Mouse (Mus musculus): ENCODE results near the gene Rpp21. TPM values are rescaled to one million over a fixed set of nuclear protein-coding genes. Genes with fewer than 3 reads are reported as not detected.

The Rpp21 gene
- polyA plus RNA-seq, 1 experiment from 2014 or later, result 82.2 TPM

DNA sequence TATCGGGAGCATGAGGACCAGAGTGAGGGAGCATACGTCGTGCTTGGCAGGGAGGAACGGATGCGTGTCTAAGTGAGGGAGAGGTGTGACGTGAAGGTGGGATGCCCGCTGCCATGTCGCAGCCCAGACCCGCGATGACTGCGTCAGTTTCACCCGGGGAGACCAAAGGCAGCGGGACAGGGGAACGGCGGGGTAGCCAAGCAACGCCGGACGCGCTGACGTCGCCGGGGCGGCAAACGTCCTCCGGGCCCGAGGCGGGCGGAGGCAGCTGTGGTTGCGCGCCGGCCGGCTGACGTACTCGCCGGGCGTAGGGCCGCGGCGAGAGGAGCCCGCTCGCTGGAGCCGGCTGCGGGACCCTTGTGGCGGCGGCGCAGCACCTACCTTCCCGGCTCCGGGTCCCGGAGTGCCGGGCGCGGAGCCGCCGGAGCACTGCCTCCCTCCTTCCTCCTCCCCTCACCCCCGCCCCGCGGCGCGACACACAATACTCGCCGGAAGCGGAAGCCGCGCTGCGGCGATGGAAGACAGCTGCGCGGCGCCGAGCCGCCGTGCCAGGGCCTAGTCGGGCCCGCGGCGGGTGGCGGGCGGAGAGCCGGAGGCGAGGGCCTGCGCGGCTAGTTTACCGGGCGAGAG lies 13.2 kb upstream of the Rpp21 start:
- Histone ChIP-seq H3K9me3 (ENCODE audit: control insufficient read depth, low read length) (no peaks in the 10 kb centered on the region), H3K27ac (ENCODE audit: low read depth, low read length) (peak overlapping the region; percentile 81), H3K4me1 (replicated peaks; ENCODE audit: control insufficient read depth, insufficient read depth, low read length) (peaks cover 7% of the 10 kb centered on the region; the same call in 1 of the 2 replicates), H3K27me3 (ENCODE audit: control insufficient read depth, insufficient read depth, low read length) (no peaks in the 10 kb centered on the region), H3K9ac (ENCODE audit: low read length) (peak overlapping the region; percentile 94), H3K4me2 (ENCODE audit: low read depth, low read length, severe bottlenecking) (peak overlapping the region; percentile 78), H3K36me3 (ENCODE audit: control insufficient read depth, insufficient read depth, low read length) (peaks cover 7% of the 10 kb centered on the region; the same call in 1 of the 2 replicates), H3K4me3 (ENCODE audit: low read depth, low read length) (peak overlapping the region; percentile 88)
- under 1% methylated on average over 70 of the region's 84 CpGs for WGBS
- ATAC-seq (replicated peaks; ENCODE audit: low FRiP score) (peak; percentile 92), DNase-seq (ENCODE audit: low spot score) (peak; percentile 92)

DNA sequence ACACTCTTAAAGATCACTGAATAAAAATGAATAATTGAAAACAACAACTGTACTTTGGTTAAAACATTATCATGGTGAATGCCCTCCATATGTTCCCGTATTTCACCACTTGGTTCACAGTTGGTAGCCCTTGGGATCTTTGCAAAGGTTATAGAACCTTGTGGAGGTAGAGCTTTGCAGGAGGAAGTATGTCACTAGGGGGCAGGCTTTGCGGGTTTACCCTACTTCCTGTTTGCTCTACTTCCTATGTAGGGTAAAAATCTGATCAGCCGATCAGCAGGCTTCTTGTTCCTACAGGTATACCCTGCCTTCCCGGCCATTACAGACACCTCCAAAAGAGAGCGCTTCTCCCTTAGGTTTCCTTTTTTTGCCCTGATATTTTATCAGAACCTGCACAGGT lies 8.0 kb upstream of the Rpp21 start:
- no peak overlapping the region for H3K4me3 ChIP-seq (ENCODE audit: low read depth, low read length)
- DNase-seq (ENCODE audit: low spot score) (no peak), ATAC-seq (replicated peaks; ENCODE audit: low FRiP score) (no peak)
- no peaks in the 10 kb centered on the region for H3K9me3 ChIP-seq (ENCODE audit: control insufficient read depth, low read length)
- H3K4me2 ChIP-seq (ENCODE audit: low read depth, low read length, severe bottlenecking), result no peak overlapping the region
- H3K4me1 ChIP-seq (replicated peaks; ENCODE audit: control insufficient read depth, insufficient read depth, low read length), result no peaks in the 10 kb centered on the region
- H3K27me3 ChIP-seq (ENCODE audit: control insufficient read depth, insufficient read depth, low read length), result no peaks in the 10 kb centered on the region
- H3K36me3 ChIP-seq (ENCODE audit: control insufficient read depth, insufficient read depth, low read length), result peaks cover 17% of the 10 kb centered on the region; the same call in 1 of the 2 replicates
- H3K9ac ChIP-seq (ENCODE audit: low read length), result no peak overlapping the region
- H3K27ac ChIP-seq (ENCODE audit: low read depth, low read length), result no peak overlapping the region
- WGBS, result 83% methylated on average over 5 of the region's 5 CpGs

DNA sequence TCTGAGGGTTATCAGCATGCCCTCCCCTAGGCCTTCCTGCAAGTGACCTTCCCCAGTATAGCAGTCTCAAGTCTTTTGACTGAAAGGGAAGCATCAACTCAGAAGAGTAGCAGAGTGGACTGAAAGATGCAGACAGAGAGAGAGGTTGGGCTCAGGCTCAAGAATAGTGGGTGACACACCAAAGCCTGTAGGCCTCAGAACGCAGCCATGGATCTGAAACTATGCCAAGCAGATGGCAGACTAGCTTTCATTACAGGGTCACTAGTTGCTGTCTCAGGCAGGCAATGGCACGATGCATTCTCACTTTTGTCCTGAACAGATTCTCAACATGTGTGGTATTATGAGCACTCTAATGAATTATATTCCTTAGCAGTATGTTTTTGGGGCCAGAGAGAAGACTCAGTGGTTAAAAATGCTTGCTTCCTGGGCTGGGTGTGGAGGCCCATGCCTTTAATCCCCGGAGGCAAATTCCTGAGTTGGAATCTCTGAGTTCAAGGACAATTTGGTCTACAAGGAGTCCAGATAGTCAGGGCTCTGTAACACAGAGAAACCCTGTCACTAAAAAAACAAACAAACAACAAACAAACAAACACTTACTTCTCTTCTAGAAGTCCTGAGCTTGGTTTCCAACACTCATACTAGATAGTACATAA lies 6.5 kb upstream of the Rpp21 start:
- Histone ChIP-seq H3K36me3 (ENCODE audit: control insufficient read depth, insufficient read depth, low read length) (peaks cover 21% of the 10 kb centered on the region; the same call in 1 of the 2 replicates), H3K9me3 (ENCODE audit: control insufficient read depth, low read length) (no peaks in the 10 kb centered on the region), H3K4me3 (ENCODE audit: low read depth, low read length) (no peak overlapping the region), H3K4me2 (ENCODE audit: low read depth, low read length, severe bottlenecking) (no peak overlapping the region), H3K4me1 (replicated peaks; ENCODE audit: control insufficient read depth, insufficient read depth, low read length) (no peaks in the 10 kb centered on the region), H3K27me3 (ENCODE audit: control insufficient read depth, insufficient read depth, low read length) (no peaks in the 10 kb centered on the region), H3K27ac (ENCODE audit: low read depth, low read length) (no peak overlapping the region), H3K9ac (ENCODE audit: low read length) (no peak overlapping the region)
- DNase-seq (ENCODE audit: low spot score) (no peak), ATAC-seq (replicated peaks; ENCODE audit: low FRiP score) (no peak)
- WGBS, result 90% methylated on average over 3 of the region's 3 CpGs

DNA sequence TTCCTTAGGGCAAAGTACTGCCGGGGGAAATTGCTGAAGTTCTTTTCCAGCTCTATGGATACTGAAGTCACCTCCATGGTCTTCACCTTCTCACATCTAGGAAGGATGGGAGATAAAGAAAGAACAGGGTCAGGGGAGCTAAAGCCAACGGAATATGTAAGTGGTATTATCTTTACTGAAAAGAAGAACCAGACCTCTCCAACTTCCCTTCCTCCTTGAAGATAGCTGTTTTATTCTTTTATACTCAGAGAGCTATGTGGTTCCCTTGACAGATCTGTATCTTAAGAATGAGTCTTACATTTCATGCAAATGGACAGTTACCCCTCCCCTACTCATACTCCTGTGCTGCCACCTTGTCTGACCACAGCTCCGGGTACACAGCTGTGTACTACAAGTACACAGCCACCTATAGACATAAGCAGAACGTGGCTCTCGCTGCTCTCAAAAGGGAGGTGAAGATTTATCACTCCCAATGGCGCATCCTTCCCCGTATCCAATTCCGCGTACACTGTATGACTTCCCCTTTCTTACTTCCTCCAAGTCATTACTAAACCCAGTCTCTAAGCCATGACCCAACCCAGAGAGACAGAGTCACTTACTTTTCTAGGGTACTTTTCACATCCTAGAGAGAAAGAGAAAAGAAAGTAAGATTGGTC lies 3.8 kb upstream of the Rpp21 start:
- no peaks in the 10 kb centered on the region for H3K9me3 ChIP-seq (ENCODE audit: control insufficient read depth, low read length)
- ATAC-seq (replicated peaks; ENCODE audit: low FRiP score) (no peak), DNase-seq (ENCODE audit: low spot score) (no peak)
- peaks cover 17% of the 10 kb centered on the region; the same call in 1 of the 2 replicates for H3K36me3 ChIP-seq (ENCODE audit: control insufficient read depth, insufficient read depth, low read length)
- no peak overlapping the region for H3K4me3 ChIP-seq (ENCODE audit: low read depth, low read length)
- no peak overlapping the region for H3K4me2 ChIP-seq (ENCODE audit: low read depth, low read length, severe bottlenecking)
- no peak overlapping the region for H3K27ac ChIP-seq (ENCODE audit: low read depth, low read length)
- 96% methylated on average over 9 of the region's 9 CpGs for WGBS
- no peak overlapping the region for H3K9ac ChIP-seq (ENCODE audit: low read length)
- H3K4me1 ChIP-seq (replicated peaks; ENCODE audit: control insufficient read depth, insufficient read depth, low read length), result peaks cover 1% of the 10 kb centered on the region; the same call in 1 of the 2 replicates
- H3K27me3 ChIP-seq (ENCODE audit: control insufficient read depth, insufficient read depth, low read length), result no peaks in the 10 kb centered on the region

DNA sequence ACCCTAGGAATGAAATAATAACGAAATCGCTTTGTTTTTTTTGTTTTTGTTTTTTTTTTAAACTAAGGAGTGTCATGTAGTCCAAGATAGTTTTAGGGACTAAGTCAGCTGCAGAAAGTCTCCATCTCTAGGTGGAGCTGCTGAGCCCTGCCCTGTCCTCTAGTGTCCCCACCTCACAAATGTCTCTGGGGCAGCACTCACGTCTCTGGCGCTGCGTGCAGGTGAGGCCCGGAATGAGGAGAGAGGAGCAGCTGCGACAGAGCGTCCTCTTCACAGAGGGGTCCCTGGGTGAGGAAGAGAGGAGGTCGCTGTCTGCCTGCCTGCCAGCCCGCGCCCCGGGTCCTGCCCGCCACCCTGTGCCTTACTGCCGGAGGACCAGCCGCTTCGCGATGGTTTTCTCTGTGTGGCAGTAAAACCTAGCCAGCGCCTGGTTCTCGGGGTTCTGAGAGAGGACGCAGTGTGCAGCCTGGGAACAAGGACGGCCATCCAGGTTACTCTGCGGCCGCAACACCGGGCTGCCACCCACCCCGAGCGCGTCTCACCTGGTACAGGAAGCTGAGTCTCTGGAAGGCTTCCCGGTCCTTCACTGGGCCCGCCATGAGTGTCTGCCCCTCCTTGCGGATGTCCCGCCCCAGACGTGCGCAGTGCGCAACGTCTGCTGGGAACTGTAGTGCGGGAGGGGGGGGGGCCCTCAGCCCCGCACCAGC lies 475 bp downstream of the Rpp21 start:
- Histone ChIP-seq H3K4me2 (ENCODE audit: low read depth, low read length, severe bottlenecking) (peak overlapping the region; percentile 46), H3K9ac (ENCODE audit: low read length) (peak overlapping the region; percentile 72), H3K4me3 (ENCODE audit: low read depth, low read length) (peak overlapping the region; percentile 75), H3K36me3 (ENCODE audit: control insufficient read depth, insufficient read depth, low read length) (peaks cover 11% of the 10 kb centered on the region; the same call in 1 of the 2 replicates), H3K4me1 (replicated peaks; ENCODE audit: control insufficient read depth, insufficient read depth, low read length) (peaks cover 2% of the 10 kb centered on the region; the same call in 1 of the 2 replicates), H3K9me3 (ENCODE audit: control insufficient read depth, low read length) (no peaks in the 10 kb centered on the region), H3K27ac (ENCODE audit: low read depth, low read length) (0 out of 2 replicates have a peak overlapping the region, but pooled peaks have one; percentile 27), H3K27me3 (ENCODE audit: control insufficient read depth, insufficient read depth, low read length) (no peaks in the 10 kb centered on the region)
- peak; percentile 96 for ATAC-seq (replicated peaks; ENCODE audit: low FRiP score)
- WGBS, result under 1% methylated on average over 37 of the region's 37 CpGs
- peak; percentile 82 for DNase-seq (ENCODE audit: low spot score)

DNA sequence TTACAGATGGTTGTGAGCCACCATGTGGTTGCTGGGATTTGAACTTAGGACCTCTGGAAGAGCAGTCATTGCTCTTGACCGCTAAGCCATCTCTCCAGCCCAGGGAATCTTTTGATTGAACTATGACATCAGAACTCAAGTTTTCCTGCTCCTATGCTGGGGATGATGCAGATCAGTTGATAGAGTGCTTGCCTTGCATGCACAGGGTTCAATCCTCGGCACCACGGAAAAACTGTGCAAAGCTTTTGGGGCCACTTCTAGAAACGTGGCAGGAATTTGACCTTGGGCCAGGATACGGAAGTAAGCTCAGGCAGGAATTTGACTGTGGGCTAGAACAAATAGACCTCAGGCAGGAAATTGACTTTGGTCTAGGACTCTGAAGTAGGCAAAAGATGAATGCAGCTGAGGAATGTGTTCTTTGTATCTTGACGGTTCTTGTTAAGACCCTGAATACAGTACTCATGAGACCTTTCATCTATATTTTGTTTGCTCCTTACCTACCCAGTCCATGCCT lies 4.7 kb downstream of the Rpp21 start:
- 67% methylated on average over 6 of the region's 6 CpGs for WGBS
- no peak overlapping the region for H3K27ac ChIP-seq (ENCODE audit: low read depth, low read length)
- no peaks in the 10 kb centered on the region for H3K9me3 ChIP-seq (ENCODE audit: control insufficient read depth, low read length)
- no peaks in the 10 kb centered on the region; the same call in 1 of the 2 replicates for H3K36me3 ChIP-seq (ENCODE audit: control insufficient read depth, insufficient read depth, low read length)
- H3K27me3 ChIP-seq (ENCODE audit: control insufficient read depth, insufficient read depth, low read length), result peaks cover 6% of the 10 kb centered on the region; the same call in 1 of the 2 replicates
- peaks cover 2% of the 10 kb centered on the region; the same call in 1 of the 2 replicates for H3K4me1 ChIP-seq (replicated peaks; ENCODE audit: control insufficient read depth, insufficient read depth, low read length)
- no peak for ATAC-seq (replicated peaks; ENCODE audit: low FRiP score)
- H3K4me2 ChIP-seq (ENCODE audit: low read depth, low read length, severe bottlenecking), result no peak overlapping the region
- H3K9ac ChIP-seq (ENCODE audit: low read length), result no peak overlapping the region
- no peak for DNase-seq (ENCODE audit: low spot score)
- no peak overlapping the region for H3K4me3 ChIP-seq (ENCODE audit: low read depth, low read length)

DNA sequence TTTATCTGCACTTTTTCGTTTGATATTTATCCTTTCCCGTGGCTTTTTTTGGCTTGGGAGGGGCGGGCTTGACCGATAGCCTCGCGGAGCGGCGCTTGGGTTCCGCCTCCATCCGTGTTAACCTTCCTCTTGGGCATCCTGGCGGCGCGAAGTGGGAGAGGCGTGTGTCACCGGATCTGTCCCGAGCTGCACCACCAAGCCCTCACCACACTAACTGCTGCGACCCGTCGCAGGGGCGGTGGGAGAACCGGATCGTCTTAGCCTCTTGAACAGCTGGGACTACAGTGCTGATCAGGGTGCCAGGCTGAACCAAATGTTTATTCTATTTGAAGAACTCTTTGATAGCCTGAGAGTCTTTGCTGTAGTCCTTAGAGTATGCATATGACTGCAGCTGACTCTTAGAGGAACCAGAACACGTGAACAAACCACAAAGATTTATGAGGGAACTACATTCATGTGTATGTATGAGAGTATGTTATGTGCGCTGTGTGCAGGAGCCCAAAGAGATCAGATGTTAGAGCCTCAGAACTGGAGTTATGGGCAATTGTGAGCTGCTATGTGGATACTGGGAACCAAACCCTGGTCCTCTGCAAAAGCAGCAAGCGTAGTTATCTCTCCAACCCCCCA lies 5.5 kb downstream of the Rpp21 start:
- no peak for ATAC-seq (replicated peaks; ENCODE audit: low FRiP score)
- Histone ChIP-seq H3K36me3 (ENCODE audit: control insufficient read depth, insufficient read depth, low read length) (no peaks in the 10 kb centered on the region; the same call in 1 of the 2 replicates), H3K4me3 (ENCODE audit: low read depth, low read length) (no peak overlapping the region), H3K9ac (ENCODE audit: low read length) (no peak overlapping the region), H3K9me3 (ENCODE audit: control insufficient read depth, low read length) (no peaks in the 10 kb centered on the region), H3K4me2 (ENCODE audit: low read depth, low read length, severe bottlenecking) (peak overlapping the region; percentile 19; the same call in 1 of the 2 replicates), H3K27ac (ENCODE audit: low read depth, low read length) (no peak overlapping the region), H3K27me3 (ENCODE audit: control insufficient read depth, insufficient read depth, low read length) (peaks cover 6% of the 10 kb centered on the region; the same call in 1 of the 2 replicates), H3K4me1 (replicated peaks; ENCODE audit: control insufficient read depth, insufficient read depth, low read length) (peaks cover 2% of the 10 kb centered on the region; the same call in 1 of the 2 replicates)
- WGBS, result 15% methylated on average over 25 of the region's 25 CpGs
- DNase-seq (ENCODE audit: low spot score), result peak; percentile 59
